Mouse (Mus musculus) stomach, embryonic 14.5 days (tissue): ENCODE data around the gene Inafm1. TPM values are rescaled to one million over a fixed set of nuclear protein-coding genes. Genes with fewer than 3 reads are reported as not detected.

Source experiments
- ATAC-seq: fragments of 200-750 bp; cut with Nextera tagmentation; 2 replicates; pipeline ENCODE4 v1.8.0; 2017; ENCODE audit warnings: low read depth, moderate TSS enrichment; ENCODE audit not compliant: insufficient number of reproducible peaks, insufficient read depth, low FRiP score
- H3K27ac ChIP-seq: fragments of 300-500 bp; sonication (generic); 2 replicates; pipeline ENCODE4 v1.5.1; 2014; ENCODE audit warnings: mild to moderate bottlenecking, low read length, moderate library complexity, mixed read lengths
- H3K27me3 ChIP-seq: fragments of 300-500 bp; sonication (generic); 2 replicates; pipeline ENCODE4 v1.6.1; 2014; ENCODE audit warnings: low read length, control low read depth, mixed read lengths; ENCODE audit not compliant: control insufficient read depth, insufficient read depth
- H3K36me3 ChIP-seq: fragments of 300-500 bp; sonication (generic); 2 replicates; pipeline ENCODE4 v1.6.1; 2014; ENCODE audit warnings: mild to moderate bottlenecking, control low read depth, low read length, moderate library complexity, mixed read lengths; ENCODE audit not compliant: control insufficient read depth, insufficient read depth
- H3K4me1 ChIP-seq: fragments of 300-500 bp; sonication (generic); 2 replicates; pipeline ENCODE4 v1.6.1; 2014; ENCODE audit warnings: low read length, control low read depth, mixed read lengths; ENCODE audit not compliant: control insufficient read depth, insufficient read depth
- H3K4me2 ChIP-seq: fragments of 300-500 bp; sonication (generic); replicated peaks from 2 replicates; pipeline ENCODE4 v1.6.1; 2014; ENCODE audit warnings: low read depth, low read length, control low read depth
- H3K4me3 ChIP-seq: fragments of 300-500 bp; sonication (generic); 2 replicates; pipeline ENCODE4 v1.5.1; 2014; ENCODE audit warnings: low read depth, low read length, control low read depth
- H3K9ac ChIP-seq: fragments of 300-500 bp; sonication (generic); replicated peaks from 2 replicates; pipeline ENCODE4 v1.6.1; 2014; ENCODE audit warnings: low read depth, mild to moderate bottlenecking, control low read depth, low read length, moderate library complexity, mixed read lengths
- H3K9me3 ChIP-seq: fragments of 300-500 bp; sonication (generic); 2 replicates; pipeline ENCODE4 v1.6.1; 2016; ENCODE audit warnings: low read depth, low read length, control low read depth; ENCODE audit not compliant: control insufficient read depth
- WGBS: fragments of 180-500 bp; shearing (Covaris S2); extraction: QIAGEN DNeasy Blood & Tissue Kit; methylation state at CpG from one replicate; pipeline ENCODE4 v1.1.7; 2014; 5-methylcytosine and 5-hydroxymethylcytosine counted together
- polyA plus RNA-seq: library from polyadenylated mRNA; unstranded; fragments of >200 nt; fragmentation: Nextera tagmentation; extraction: Ambion mirVana; gene quantifications from 2 replicates; pipeline ENCODE4 v1.2.1, GENCODE M21; 2014

The Inafm1 gene
- polyA plus RNA-seq, result 19.0 and 19.5 TPM in 2 replicates

- Histone ChIP-seq H3K4me3 (peak within 1 kb of the TSS; percentile 67), H3K9me3 (no peaks in the 10 kb centered on the region), H3K36me3 (peaks cover 24% of the 10 kb centered on the region), H3K27me3 (no peaks in the 10 kb centered on the region), H3K4me1 (peaks cover 16% of the 10 kb centered on the region), H3K9ac (peak within 1 kb of the TSS; percentile 62), H3K27ac (peak within 1 kb of the TSS; percentile 81), H3K4me2 (peak within 1 kb of the TSS; percentile 54)
- WGBS, result under 1% methylated on average over 36 of the region's 49 CpGs
- ATAC-seq, result peak; percentile 87
These were observed at the start of gene Inafm1 for GRCm38 (mm10) chr7:16273081-16273765. TSS of gene Inafm1 (minus strand) at chr7:16273617.

- Histone ChIP-seq H3K4me3 (no peak overlapping the region), H3K36me3 (no peaks in the 10 kb centered on the region; the same call in 1 of the 2 replicates), H3K9me3 (no peaks in the 10 kb centered on the region), H3K4me1 (no peaks in the 10 kb centered on the region), H3K27ac (no peak overlapping the region), H3K27me3 (no peaks in the 10 kb centered on the region), H3K9ac (no peak overlapping the region), H3K4me2 (no peak overlapping the region)
- no peak for ATAC-seq
- 91% methylated on average over 6 of the region's 6 CpGs for WGBS
These were observed 47.1 kb upstream of the Inafm1 start for GRCm38 (mm10) chr7:16320479-16320878.

- no peak overlapping the region for H3K27ac ChIP-seq
- no peaks in the 10 kb centered on the region for H3K9me3 ChIP-seq
- H3K4me3 ChIP-seq, result no peak overlapping the region
- H3K27me3 ChIP-seq, result no peaks in the 10 kb centered on the region
- no peak overlapping the region for H3K4me2 ChIP-seq
- no peaks in the 10 kb centered on the region; the same call in 1 of the 2 replicates for H3K36me3 ChIP-seq
- WGBS, result 89% methylated on average over 4 of the region's 4 CpGs
- H3K4me1 ChIP-seq, result no peaks in the 10 kb centered on the region
- H3K9ac ChIP-seq, result no peak overlapping the region
- ATAC-seq, result no peak
These were observed 45.8 kb upstream of the Inafm1 start for GRCm38 (mm10) chr7:16319216-16319615.

GRCm38 (mm10) chr7:16317094-16317493 is 43.7 kb upstream of the Inafm1 start:
- H3K4me1 ChIP-seq, result peaks cover 10% of the 10 kb centered on the region
- no peak overlapping the region for H3K27ac ChIP-seq
- H3K4me2 ChIP-seq, result no peak overlapping the region
- no peaks in the 10 kb centered on the region; the same call in 1 of the 2 replicates for H3K36me3 ChIP-seq
- no peak overlapping the region for H3K4me3 ChIP-seq
- no peaks in the 10 kb centered on the region for H3K9me3 ChIP-seq
- no peak for ATAC-seq
- no peak overlapping the region for H3K9ac ChIP-seq
- WGBS, result 77% methylated on average over 14 of the region's 14 CpGs
- no peaks in the 10 kb centered on the region for H3K27me3 ChIP-seq

- Histone ChIP-seq H3K4me3 (no peak overlapping the region), H3K4me2 (no peak overlapping the region), H3K36me3 (no peaks in the 10 kb centered on the region; the same call in 1 of the 2 replicates), H3K9me3 (no peaks in the 10 kb centered on the region), H3K9ac (no peak overlapping the region), H3K27ac (no peak overlapping the region), H3K27me3 (no peaks in the 10 kb centered on the region), H3K4me1 (peaks cover 21% of the 10 kb centered on the region)
- 51% methylated on average over 4 of the region's 4 CpGs for WGBS
- no peak for ATAC-seq
These were observed 41.9 kb upstream of the Inafm1 start for GRCm38 (mm10) chr7:16315222-16315759.

- ATAC-seq, result peak; percentile 0; the same call in 1 of the 2 replicates
- Histone ChIP-seq H3K4me2 (peak overlapping the region; percentile 99), H3K9ac (0 out of 2 replicates have a peak overlapping the region, but pooled peaks have one; percentile 73), H3K9me3 (no peaks in the 10 kb centered on the region), H3K27ac (peak overlapping the region; percentile 97; the same call in 1 of the 2 replicates), H3K36me3 (no peaks in the 10 kb centered on the region; the same call in 1 of the 2 replicates), H3K4me3 (peak overlapping the region; percentile 74), H3K4me1 (peaks cover 31% of the 10 kb centered on the region), H3K27me3 (no peaks in the 10 kb centered on the region)
- WGBS, result 14% methylated on average over 13 of the region's 13 CpGs
These were observed 40.9 kb upstream of the Inafm1 start for GRCm38 (mm10) chr7:16314221-16314775.

- Histone ChIP-seq H3K27me3 (no peaks in the 10 kb centered on the region), H3K9me3 (no peaks in the 10 kb centered on the region), H3K4me2 (peak overlapping the region; percentile 99), H3K4me1 (peaks cover 37% of the 10 kb centered on the region), H3K36me3 (no peaks in the 10 kb centered on the region; the same call in 1 of the 2 replicates), H3K9ac (peak overlapping the region; percentile 73), H3K27ac (peak overlapping the region; percentile 97), H3K4me3 (peak overlapping the region; percentile 74)
- peak; percentile 73 for ATAC-seq
- WGBS, result under 1% methylated on average over 44 of the region's 66 CpGs
These were observed 40.2 kb upstream of the Inafm1 start for GRCm38 (mm10) chr7:16313481-16314220.

- Histone ChIP-seq H3K9me3 (no peaks in the 10 kb centered on the region), H3K4me3 (peak overlapping the region; percentile 74)
- under 1% methylated on average over 11 of the region's 12 CpGs for WGBS
These were observed 39.4 kb upstream of the Inafm1 start for GRCm38 (mm10) chr7:16312672-16313311.

More at GRCm38 (mm10) chr7:16312672-16313311, 39.4 kb upstream of the Inafm1 start:
- Histone ChIP-seq H3K27ac (peak overlapping the region; percentile 97), H3K9ac (peak overlapping the region; percentile 87), H3K4me1 (peaks cover 38% of the 10 kb centered on the region), H3K36me3 (no peaks in the 10 kb centered on the region; the same call in 1 of the 2 replicates), H3K4me2 (peak overlapping the region; percentile 99), H3K27me3 (no peaks in the 10 kb centered on the region)
- peak; percentile 16; the same call in 1 of the 2 replicates for ATAC-seq
